Comparison of ENCODE assay signal across 8 mouse cellular contexts in genomic region chr11:101260826-101261380, GRCm38 (mm10). TPM values are rescaled to one million over a fixed set of nuclear protein-coding genes. Genes with fewer than 3 reads are reported as not detected.
DNase-seq lines count a peak whose midpoint lies in the region; ATAC-seq lines count a peak whose summit lies in the region.

No protein-coding gene starts in this region.

- H3K4me3 ChIP-seq in kidney, embryonic 14.5 days (ENCODE audit: low read length): peak overlapping the region; percentile 50
- peak overlapping the region; percentile 65 for H3K4me3 ChIP-seq in embryonic facial prominence, embryonic 15.5 days (replicated peaks)
- H3K4me3 ChIP-seq in intestine, embryonic 15.5 days (replicated peaks): peak overlapping the region; percentile 72
- H3K4me3 ChIP-seq in midbrain, embryonic 15.5 days: peak overlapping the region; percentile 43

- no peaks in the 10 kb centered on the region for H3K9me3 ChIP-seq in kidney, embryonic 14.5 days (ENCODE audit: control insufficient read depth, low read length)
- H3K9me3 ChIP-seq in embryonic facial prominence, embryonic 15.5 days (replicated peaks): no peaks in the 10 kb centered on the region
- H3K9me3 ChIP-seq in intestine, embryonic 15.5 days: no peaks in the 10 kb centered on the region
- no peaks in the 10 kb centered on the region for H3K9me3 ChIP-seq in midbrain, embryonic 15.5 days

- under 1% methylated on average over 30 of the region's 30 CpGs for WGBS in kidney, embryonic 14.5 days
- WGBS in embryonic facial prominence, embryonic 15.5 days: 1% methylated on average over 30 of the region's 30 CpGs
- under 1% methylated on average over 30 of the region's 30 CpGs for WGBS in intestine, embryonic 15.5 days
- WGBS in midbrain, embryonic 15.5 days: under 1% methylated on average over 30 of the region's 30 CpGs

- H3K4me1 ChIP-seq in kidney, embryonic 14.5 days (ENCODE audit: control insufficient read depth, insufficient read depth, low read length): peaks cover 47% of the 10 kb centered on the region
- H3K4me1 ChIP-seq in embryonic facial prominence, embryonic 15.5 days: peaks cover 68% of the 10 kb centered on the region
- peaks cover 49% of the 10 kb centered on the region for H3K4me1 ChIP-seq in intestine, embryonic 15.5 days (replicated peaks)
- H3K4me1 ChIP-seq in midbrain, embryonic 15.5 days: peaks cover 33% of the 10 kb centered on the region

- no peak for DNase-seq in kidney, postnatal 4 days
- no peak for DNase-seq in layer of hippocampus, postnatal 36 days
- DNase-seq in right cerebral cortex, adult 2 months (ENCODE audit: low spot score in 2 of 2): no peak
- no peak for DNase-seq in ovary, postnatal 10 days (ENCODE audit: low spot score)

- peaks cover 9% of the 10 kb centered on the region; the same call in 1 of the 2 replicates for H3K27me3 ChIP-seq in kidney, embryonic 14.5 days (ENCODE audit: control insufficient read depth, insufficient read depth, low read length)
- peaks cover 36% of the 10 kb centered on the region for H3K27me3 ChIP-seq in embryonic facial prominence, embryonic 15.5 days
- H3K27me3 ChIP-seq in intestine, embryonic 15.5 days (replicated peaks): peaks cover 7% of the 10 kb centered on the region; the same call in 1 of the 2 replicates
- H3K27me3 ChIP-seq in midbrain, embryonic 15.5 days (replicated peaks): peaks cover 40% of the 10 kb centered on the region

- peaks cover 12% of the 10 kb centered on the region; the same call in 1 of the 2 replicates for H3K36me3 ChIP-seq in kidney, embryonic 14.5 days (ENCODE audit: control insufficient read depth, insufficient read depth, low read length)
- H3K36me3 ChIP-seq in embryonic facial prominence, embryonic 15.5 days: peaks cover 15% of the 10 kb centered on the region
- H3K36me3 ChIP-seq in intestine, embryonic 15.5 days: peaks cover 13% of the 10 kb centered on the region
- no peaks in the 10 kb centered on the region for H3K36me3 ChIP-seq in midbrain, embryonic 15.5 days (replicated peaks)

- peak overlapping the region; percentile 96 for H3K27ac ChIP-seq in kidney, embryonic 14.5 days (ENCODE audit: low read depth, low read length)
- H3K27ac ChIP-seq in embryonic facial prominence, embryonic 15.5 days (replicated peaks): peak overlapping the region; percentile 81
- H3K27ac ChIP-seq in intestine, embryonic 15.5 days: peak overlapping the region; percentile 90
- H3K27ac ChIP-seq in midbrain, embryonic 15.5 days: no peak overlapping the region

- peak overlapping the region; percentile 61 for H3K9ac ChIP-seq in kidney, embryonic 14.5 days (ENCODE audit: low read depth, low read length)
- H3K9ac ChIP-seq in embryonic facial prominence, embryonic 15.5 days: peak overlapping the region; percentile 58
- peak overlapping the region; percentile 81 for H3K9ac ChIP-seq in intestine, embryonic 15.5 days
- H3K9ac ChIP-seq in midbrain, embryonic 15.5 days: peak overlapping the region; percentile 50

- ATAC-seq in kidney, embryonic 14.5 days (ENCODE audit: low FRiP score, low TSS enrichment): no peak
- no peak; the same call in 1 of the 2 replicates for ATAC-seq in embryonic facial prominence, embryonic 15.5 days (ENCODE audit: insufficient number of reproducible peaks, low FRiP score, low TSS enrichment, low read depth)
- no peak for ATAC-seq in intestine, embryonic 15.5 days
- 0 out of 2 replicates have a peak, but pooled peaks have one; percentile 6 for ATAC-seq in midbrain, embryonic 15.5 days (replicated peaks)

- peak overlapping the region; percentile 75 for H3K4me2 ChIP-seq in kidney, embryonic 14.5 days (replicated peaks; ENCODE audit: low read depth, low read length)
- peak overlapping the region; percentile 98 for H3K4me2 ChIP-seq in embryonic facial prominence, embryonic 15.5 days (replicated peaks)
- peak overlapping the region; percentile 97 for H3K4me2 ChIP-seq in intestine, embryonic 15.5 days (replicated peaks)
- peak overlapping the region; percentile 95 for H3K4me2 ChIP-seq in midbrain, embryonic 15.5 days

RNA-seq across cellular contexts. Expression of gene Wnk4, which starts 0.5 kb away (rescaled TPM):
- polyA plus RNA-seq in kidney, embryonic 14.5 days (2014; fragmentation: Nextera tagmentation; extraction: Ambion mirVana): 18.9 and 28.1 TPM in 2 replicates
- 12.5 and 14.3 TPM in 2 replicates for polyA plus RNA-seq in embryonic facial prominence, embryonic 15.5 days (2015; fragmentation: Nextera tagmentation; extraction: Ambion mirVana)
- 12.3 and 12.7 TPM in 2 replicates for polyA plus RNA-seq in intestine, embryonic 15.5 days (2015; fragmentation: Nextera tagmentation; extraction: Ambion mirVana)
- polyA plus RNA-seq in midbrain, embryonic 15.5 days (2015; fragmentation: Nextera tagmentation; extraction: Ambion mirVana): 7.7 and 10.7 TPM in 2 replicates
- 1 to 10 TPM; 6.4 to 8.3 TPM for total RNA-seq in layer of hippocampus, postnatal 36 days (2021)

RNA-seq across cellular contexts. Expression of gene Vps25, which starts 7.4 kb away (rescaled TPM):
- polyA plus RNA-seq in kidney, embryonic 14.5 days (2014; fragmentation: Nextera tagmentation; extraction: Ambion mirVana): 154 and 160 TPM in 2 replicates
- 122 and 133 TPM in 2 replicates for polyA plus RNA-seq in embryonic facial prominence, embryonic 15.5 days (2015; fragmentation: Nextera tagmentation; extraction: Ambion mirVana)
- 135 and 142 TPM in 2 replicates for polyA plus RNA-seq in intestine, embryonic 15.5 days (2015; fragmentation: Nextera tagmentation; extraction: Ambion mirVana)
- 123 and 124 TPM in 2 replicates for polyA plus RNA-seq in midbrain, embryonic 15.5 days (2015; fragmentation: Nextera tagmentation; extraction: Ambion mirVana)
- total RNA-seq in layer of hippocampus, postnatal 36 days (2021): 10 to 100 TPM; 63.0 to 66.0 TPM

RNA-seq across cellular contexts. Expression of gene Ramp2, which starts 15.1 kb away (rescaled TPM):
- polyA plus RNA-seq in kidney, embryonic 14.5 days (2014; fragmentation: Nextera tagmentation; extraction: Ambion mirVana): 248 and 275 TPM in 2 replicates
- polyA plus RNA-seq in embryonic facial prominence, embryonic 15.5 days (2015; fragmentation: Nextera tagmentation; extraction: Ambion mirVana): 138 and 139 TPM in 2 replicates
- 98.5 and 114 TPM in 2 replicates for polyA plus RNA-seq in intestine, embryonic 15.5 days (2015; fragmentation: Nextera tagmentation; extraction: Ambion mirVana)
- 86.5 and 103 TPM in 2 replicates for polyA plus RNA-seq in midbrain, embryonic 15.5 days (2015; fragmentation: Nextera tagmentation; extraction: Ambion mirVana)
- total RNA-seq in layer of hippocampus, postnatal 36 days (2021): 10 to 100 TPM; 63.7 to 68.0 TPM

RNA-seq across cellular contexts. Expression of gene Cntd1, which starts 17.9 kb away (rescaled TPM):
- polyA plus RNA-seq in kidney, embryonic 14.5 days (2014; fragmentation: Nextera tagmentation; extraction: Ambion mirVana): 1.2 and 1.7 TPM in 2 replicates
- polyA plus RNA-seq in embryonic facial prominence, embryonic 15.5 days (2015; fragmentation: Nextera tagmentation; extraction: Ambion mirVana): 1.1 and 1.9 TPM in 2 replicates
- polyA plus RNA-seq in intestine, embryonic 15.5 days (2015; fragmentation: Nextera tagmentation; extraction: Ambion mirVana): 0.72 and 1.1 TPM in 2 replicates
- polyA plus RNA-seq in midbrain, embryonic 15.5 days (2015; fragmentation: Nextera tagmentation; extraction: Ambion mirVana): 0.93 and 1.3 TPM in 2 replicates
- total RNA-seq in layer of hippocampus, postnatal 36 days (2021): under 1 TPM; 0.58 to 0.67 TPM

RNA-seq across cellular contexts. Expression of gene Coa3, which starts 18.0 kb away (rescaled TPM):
- 204 and 207 TPM in 2 replicates for polyA plus RNA-seq in kidney, embryonic 14.5 days (2014; fragmentation: Nextera tagmentation; extraction: Ambion mirVana)
- 160 and 165 TPM in 2 replicates for polyA plus RNA-seq in embryonic facial prominence, embryonic 15.5 days (2015; fragmentation: Nextera tagmentation; extraction: Ambion mirVana)
- polyA plus RNA-seq in intestine, embryonic 15.5 days (2015; fragmentation: Nextera tagmentation; extraction: Ambion mirVana): 250 and 261 TPM in 2 replicates
- 202 and 204 TPM in 2 replicates for polyA plus RNA-seq in midbrain, embryonic 15.5 days (2015; fragmentation: Nextera tagmentation; extraction: Ambion mirVana)
- total RNA-seq in layer of hippocampus, postnatal 36 days (2021): 100 to 1,000 TPM in 1 of 2 experiments, 10 to 100 TPM in 1; 96.7 to 113 TPM
